24 mouse cellular contexts compared by ENCODE assay signal in genomic region chr8:89210684-89211083, GRCm38 (mm10).
DNase-seq lines count a peak whose midpoint lies in the region; ATAC-seq and TF ChIP-seq lines count a peak whose summit lies in the region.
"Had no signal": no experiment of that assay in that cellular context is flagged by ENCODE, and none has a peak within 500 bp of the region (broad histone marks: within the 10 kb centered on the region; RNA-seq: fewer than 3 reads in every experiment).

No protein-coding gene starts in this region.

- no peak for ATAC-seq in intestine, embryonic 14.5 days (replicated peaks; ENCODE audit: low FRiP score, low TSS enrichment, low read depth)
- ATAC-seq in intestine, postnatal 0 days = no peak
- ATAC-seq in lung, embryonic 15.5 days (ENCODE audit: borderline replicate concordance, extremely low read depth, low FRiP score, low TSS enrichment) = 0 out of 2 replicates have a peak, but pooled peaks have one; percentile 11
- ATAC-seq in stomach, embryonic 16.5 days (ENCODE audit: insufficient read depth, low FRiP score) = peak; percentile 81
- ATAC-seq: CD4-positive, CD25-positive, alpha-beta regulatory T cell, adult 4 months; forebrain, embryonic 14.5 days; hindbrain, postnatal 0 days had no signal

- H3K4me3 ChIP-seq in intestine, embryonic 14.5 days (ENCODE audit: low read depth, low read length) = no peak overlapping the region
- H3K4me3 ChIP-seq in intestine, postnatal 0 days (ENCODE audit: low read depth, low read length) = no peak overlapping the region
- H3K4me3 ChIP-seq in lung, embryonic 15.5 days = no peak overlapping the region
- no peak overlapping the region for H3K4me3 ChIP-seq in stomach, embryonic 16.5 days (replicated peaks; ENCODE audit: low read length)
- H3K4me3 ChIP-seq in gastrocnemius, adult 2 months = no peak overlapping the region
- H3K4me3 ChIP-seq: embryonic facial prominence, embryonic 13.5 days; heart, adult 2 months; heart, embryonic 10.5 days; heart, embryonic 13.5 days had no signal

- 33% methylated on average over 1 of the region's 1 CpGs for WGBS in intestine, embryonic 14.5 days
- 32% methylated on average over 1 of the region's 1 CpGs for WGBS in intestine, postnatal 0 days
- 37% methylated on average over 1 of the region's 1 CpGs for WGBS in lung, embryonic 15.5 days
- WGBS in stomach, embryonic 16.5 days = 31% methylated on average over 1 of the region's 1 CpGs

- H3K4me2 ChIP-seq in intestine, embryonic 14.5 days (ENCODE audit: low read length) = no peak overlapping the region
- no peak overlapping the region for H3K4me2 ChIP-seq in intestine, postnatal 0 days (replicated peaks; ENCODE audit: low read depth)
- no peak overlapping the region for H3K4me2 ChIP-seq in lung, embryonic 15.5 days
- no peak overlapping the region for H3K4me2 ChIP-seq in stomach, embryonic 16.5 days (ENCODE audit: low read depth, low read length)
- H3K4me2 ChIP-seq: embryonic facial prominence, embryonic 13.5 days; heart, embryonic 13.5 days; hindbrain, embryonic 14.5 days had no signal

- no peak for TF ChIP-seq CTCF in intestine, postnatal 0 days (IDR thresholded peaks at IDR 0.05; ENCODE audit: low read depth)
- TF ChIP-seq CTCF in gastrocnemius, adult 2 months (IDR thresholded peaks at IDR 0.05) = no peak

- no peak overlapping the region for H3K9ac ChIP-seq in intestine, embryonic 14.5 days (ENCODE audit: low read length)
- H3K9ac ChIP-seq in intestine, postnatal 0 days (ENCODE audit: low read depth, low read length) = no peak overlapping the region
- no peak overlapping the region for H3K9ac ChIP-seq in lung, embryonic 15.5 days
- no peak overlapping the region for H3K9ac ChIP-seq in stomach, embryonic 16.5 days (ENCODE audit: low read length)
- H3K9ac ChIP-seq: embryonic facial prominence, embryonic 13.5 days; heart, embryonic 13.5 days; hindbrain, embryonic 14.5 days had no signal

- H3K27ac ChIP-seq in intestine, embryonic 14.5 days (ENCODE audit: low read depth) = peak overlapping the region; percentile 38; the same call in 1 of the 2 replicates
- H3K27ac ChIP-seq in intestine, postnatal 0 days (ENCODE audit: low read depth, low read length) = no peak overlapping the region
- no peak overlapping the region for H3K27ac ChIP-seq in lung, embryonic 15.5 days
- peak overlapping the region; percentile 49 for H3K27ac ChIP-seq in stomach, embryonic 16.5 days (ENCODE audit: low read length)
- no peak overlapping the region for H3K27ac ChIP-seq in gastrocnemius, adult 2 months
- H3K27ac ChIP-seq: embryonic facial prominence, embryonic 13.5 days; heart, adult 2 months; heart, embryonic 10.5 days; heart, embryonic 13.5 days; hindbrain, embryonic 14.5 days; hindbrain, postnatal 0 days had no signal

- peaks cover 5% of the 10 kb centered on the region; the same call in 1 of the 2 replicates for H3K4me1 ChIP-seq in intestine, embryonic 14.5 days (replicated peaks; ENCODE audit: control insufficient read depth, insufficient read depth, low read length)
- H3K4me1 ChIP-seq in intestine, postnatal 0 days (replicated peaks; ENCODE audit: control insufficient read depth, insufficient read depth, low read length) = no peaks in the 10 kb centered on the region
- H3K4me1 ChIP-seq in lung, embryonic 15.5 days = no peaks in the 10 kb centered on the region
- H3K4me1 ChIP-seq in stomach, embryonic 16.5 days (ENCODE audit: control insufficient read depth, insufficient read depth, low read length) = no peaks in the 10 kb centered on the region
- H3K4me1 ChIP-seq: embryonic facial prominence, embryonic 13.5 days; heart, embryonic 10.5 days; heart, embryonic 13.5 days had no signal

- no peaks in the 10 kb centered on the region for H3K36me3 ChIP-seq in intestine, embryonic 14.5 days (ENCODE audit: control insufficient read depth, insufficient read depth, low read length)
- no peaks in the 10 kb centered on the region for H3K36me3 ChIP-seq in intestine, postnatal 0 days (ENCODE audit: control insufficient read depth, insufficient read depth)
- no peaks in the 10 kb centered on the region for H3K36me3 ChIP-seq in lung, embryonic 15.5 days
- H3K36me3 ChIP-seq in stomach, embryonic 16.5 days (ENCODE audit: control insufficient read depth, insufficient read depth, low read length) = no peaks in the 10 kb centered on the region
- H3K36me3 ChIP-seq: embryonic facial prominence, embryonic 13.5 days; heart, embryonic 10.5 days; heart, embryonic 13.5 days had no signal

- H3K27me3 ChIP-seq in intestine, embryonic 14.5 days (replicated peaks; ENCODE audit: control insufficient read depth, insufficient read depth, low read length) = no peaks in the 10 kb centered on the region
- H3K27me3 ChIP-seq in intestine, postnatal 0 days (replicated peaks; ENCODE audit: control insufficient read depth, insufficient read depth, low read length) = no peaks in the 10 kb centered on the region
- no peaks in the 10 kb centered on the region for H3K27me3 ChIP-seq in lung, embryonic 15.5 days
- no peaks in the 10 kb centered on the region for H3K27me3 ChIP-seq in stomach, embryonic 16.5 days (ENCODE audit: control insufficient read depth, insufficient read depth, low read length)
- H3K27me3 ChIP-seq: embryonic facial prominence, embryonic 13.5 days; heart, embryonic 13.5 days had no signal

- intact Hi-C loops in gastrocnemius, adult 2 months (cut with DNase I) = no loop called here

- H3K9me3 ChIP-seq in intestine, embryonic 14.5 days (ENCODE audit: control insufficient read depth, low read length) = no peaks in the 10 kb centered on the region
- H3K9me3 ChIP-seq in intestine, postnatal 0 days (ENCODE audit: control insufficient read depth) = no peaks in the 10 kb centered on the region
- H3K9me3 ChIP-seq in lung, embryonic 15.5 days = no peaks in the 10 kb centered on the region
- no peaks in the 10 kb centered on the region for H3K9me3 ChIP-seq in stomach, embryonic 16.5 days (replicated peaks; ENCODE audit: control insufficient read depth, low read length)
- H3K9me3 ChIP-seq: embryonic facial prominence, embryonic 13.5 days; heart, embryonic 10.5 days; heart, embryonic 13.5 days had no signal

- DNase-seq in intestine, embryonic 14.5 days (ENCODE audit: low spot score) = no peak
- no peak for DNase-seq in lung, postnatal 14 days
- no peak for DNase-seq in gastrocnemius, adult 2 months
- DNase-seq: adrenal gland, adult 2 months; adrenal gland, postnatal 14 days; cerebellum, adult 11 months; cerebellum, adult 2 months; cerebellum, adult 9-11 months; cerebellum, postnatal 25 days; gastrocnemius, postnatal 10 days; gastrocnemius, postnatal 36 days; heart, adult 2 months; heart, postnatal 14 days; heart, postnatal 4 days had no signal

Comparison
In these comparisons a context has a peak if more than half of its experiments do, and no peak if none do; other contexts are left out.
1. H3K27ac ChIP-seq: peak in intestine, embryonic 14.5 days (single experiment) and stomach, embryonic 16.5 days (single experiment); none in intestine, postnatal 0 days (single experiment), lung, embryonic 15.5 days (single experiment) and gastrocnemius, adult 2 months (single experiment).
2. ATAC-seq: peak in lung, embryonic 15.5 days (single experiment) and stomach, embryonic 16.5 days (single experiment); none in intestine, embryonic 14.5 days (single experiment) and intestine, postnatal 0 days (single experiment).